Mouse (Mus musculus): ENCODE data around the gene Lonp2. TPM values are rescaled to one million over a fixed set of nuclear protein-coding genes. Genes with fewer than 3 reads are reported as not detected.

Lonp2 gene
- polyA plus RNA-seq, 1 experiment from 2014 or later, result 76.3 TPM

- H3K4me2 ChIP-seq (ENCODE audit: low read depth), result no peak overlapping the region
- H3K4me1 ChIP-seq (ENCODE audit: control insufficient read depth, insufficient read depth, low read length), result no peaks in the 10 kb centered on the region
- no peak overlapping the region for H3K27ac ChIP-seq (ENCODE audit: low read depth, low read length)
- H3K9ac ChIP-seq (ENCODE audit: low read length), result no peak overlapping the region
- no peaks in the 10 kb centered on the region for H3K27me3 ChIP-seq (ENCODE audit: control insufficient read depth, insufficient read depth, low read length)
- 77% methylated on average over 4 of the region's 4 CpGs for WGBS
- no peak overlapping the region for H3K4me3 ChIP-seq (ENCODE audit: low read depth, low read length)
- no peak for ATAC-seq (ENCODE audit: insufficient read depth, low FRiP score, low TSS enrichment)
- H3K9me3 ChIP-seq (ENCODE audit: control insufficient read depth, low read length), result no peaks in the 10 kb centered on the region
- no peak for DNase-seq (ENCODE audit: low spot score)
- H3K36me3 ChIP-seq (ENCODE audit: control insufficient read depth, insufficient read depth, low read length), result no peaks in the 10 kb centered on the region
Measured at GRCm38 (mm10) chr8:86707873-86708272, 84.0 kb downstream of the Lonp2 start.

- Histone ChIP-seq H3K4me1 (ENCODE audit: control insufficient read depth, insufficient read depth, low read length) (0 out of 2 replicates have a peak, but pooled peaks cover 3% of the 10 kb centered on the region), H3K27ac (ENCODE audit: low read depth, low read length) (no peak overlapping the region), H3K9me3 (ENCODE audit: control insufficient read depth, low read length) (no peaks in the 10 kb centered on the region), H3K4me3 (ENCODE audit: low read depth, low read length) (no peak overlapping the region), H3K36me3 (ENCODE audit: control insufficient read depth, insufficient read depth, low read length) (no peaks in the 10 kb centered on the region), H3K9ac (ENCODE audit: low read length) (no peak overlapping the region), H3K27me3 (ENCODE audit: control insufficient read depth, insufficient read depth, low read length) (no peaks in the 10 kb centered on the region), H3K4me2 (ENCODE audit: low read depth) (no peak overlapping the region)
- ATAC-seq (ENCODE audit: insufficient read depth, low FRiP score, low TSS enrichment) (no peak), DNase-seq (ENCODE audit: low spot score) (no peak)
- 96% methylated on average over 3 of the region's 3 CpGs for WGBS
Measured at GRCm38 (mm10) chr8:86712594-86712993, 88.8 kb downstream of the Lonp2 start.

GRCm38 (mm10) chr8:86713407-86714188 is 89.8 kb downstream of the Lonp2 start:
- Histone ChIP-seq H3K4me1 (ENCODE audit: control insufficient read depth, insufficient read depth, low read length) (0 out of 2 replicates have a peak, but pooled peaks cover 3% of the 10 kb centered on the region), H3K36me3 (ENCODE audit: control insufficient read depth, insufficient read depth, low read length) (no peaks in the 10 kb centered on the region), H3K4me3 (ENCODE audit: low read depth, low read length) (no peak overlapping the region), H3K27ac (ENCODE audit: low read depth, low read length) (0 out of 2 replicates have a peak overlapping the region, but pooled peaks have one; percentile 54), H3K9ac (ENCODE audit: low read length) (no peak overlapping the region), H3K27me3 (ENCODE audit: control insufficient read depth, insufficient read depth, low read length) (no peaks in the 10 kb centered on the region), H3K4me2 (ENCODE audit: low read depth) (no peak overlapping the region), H3K9me3 (ENCODE audit: control insufficient read depth, low read length) (no peaks in the 10 kb centered on the region)
- peak; percentile 60 for DNase-seq (ENCODE audit: low spot score)
- peak; percentile 67; the same call in 1 of the 2 replicates for ATAC-seq (ENCODE audit: insufficient read depth, low FRiP score, low TSS enrichment)
- WGBS, result 56% methylated on average over 14 of the region's 14 CpGs

GRCm38 (mm10) chr8:86718332-86718994 is 94.6 kb downstream of the Lonp2 start:
- 0 out of 2 replicates have a peak, but pooled peaks cover under 1% of the 10 kb centered on the region for H3K4me1 ChIP-seq (ENCODE audit: control insufficient read depth, insufficient read depth, low read length)
- H3K9ac ChIP-seq (ENCODE audit: low read length), result no peak overlapping the region
- H3K9me3 ChIP-seq (ENCODE audit: control insufficient read depth, low read length), result no peaks in the 10 kb centered on the region
- H3K4me3 ChIP-seq (ENCODE audit: low read depth, low read length), result no peak overlapping the region
- no peaks in the 10 kb centered on the region for H3K36me3 ChIP-seq (ENCODE audit: control insufficient read depth, insufficient read depth, low read length)
- no peak for DNase-seq (ENCODE audit: low spot score)
- ATAC-seq (ENCODE audit: insufficient read depth, low FRiP score, low TSS enrichment), result no peak
- no peak overlapping the region for H3K27ac ChIP-seq (ENCODE audit: low read depth, low read length)
- no peaks in the 10 kb centered on the region for H3K27me3 ChIP-seq (ENCODE audit: control insufficient read depth, insufficient read depth, low read length)
- 96% methylated on average over 2 of the region's 2 CpGs for WGBS
- H3K4me2 ChIP-seq (ENCODE audit: low read depth), result no peak overlapping the region

- Histone ChIP-seq H3K9me3 (ENCODE audit: control insufficient read depth, low read length) (no peaks in the 10 kb centered on the region), H3K27me3 (ENCODE audit: control insufficient read depth, insufficient read depth, low read length) (no peaks in the 10 kb centered on the region), H3K36me3 (ENCODE audit: control insufficient read depth, insufficient read depth, low read length) (no peaks in the 10 kb centered on the region), H3K9ac (ENCODE audit: low read length) (no peak overlapping the region), H3K4me1 (ENCODE audit: control insufficient read depth, insufficient read depth, low read length) (no peaks in the 10 kb centered on the region), H3K4me3 (ENCODE audit: low read depth, low read length) (no peak overlapping the region), H3K4me2 (ENCODE audit: low read depth) (no peak overlapping the region), H3K27ac (ENCODE audit: low read depth, low read length) (no peak overlapping the region)
- ATAC-seq (ENCODE audit: insufficient read depth, low FRiP score, low TSS enrichment), result no peak
- DNase-seq (ENCODE audit: low spot score), result no peak
- WGBS, result 97% methylated on average over 1 of the region's 1 CpGs
Measured at GRCm38 (mm10) chr8:86719368-86719767, 95.5 kb downstream of the Lonp2 start.

GRCm38 (mm10) chr8:86720756-86721459 is 97.1 kb downstream of the Lonp2 start:
- Histone ChIP-seq H3K9me3 (ENCODE audit: control insufficient read depth, low read length) (no peaks in the 10 kb centered on the region), H3K9ac (ENCODE audit: low read length) (no peak overlapping the region), H3K4me2 (ENCODE audit: low read depth) (no peak overlapping the region), H3K27me3 (ENCODE audit: control insufficient read depth, insufficient read depth, low read length) (no peaks in the 10 kb centered on the region), H3K36me3 (ENCODE audit: control insufficient read depth, insufficient read depth, low read length) (no peaks in the 10 kb centered on the region), H3K27ac (ENCODE audit: low read depth, low read length) (no peak overlapping the region), H3K4me1 (ENCODE audit: control insufficient read depth, insufficient read depth, low read length) (no peaks in the 10 kb centered on the region), H3K4me3 (ENCODE audit: low read depth, low read length) (no peak overlapping the region)
- 94% methylated on average over 6 of the region's 6 CpGs for WGBS
- ATAC-seq (ENCODE audit: insufficient read depth, low FRiP score, low TSS enrichment) (no peak), DNase-seq (ENCODE audit: low spot score) (no peak)

GRCm38 (mm10) chr8:86721490-86721889 is 97.6 kb downstream of the Lonp2 start:
- Histone ChIP-seq H3K27ac (ENCODE audit: low read depth, low read length) (no peak overlapping the region), H3K27me3 (ENCODE audit: control insufficient read depth, insufficient read depth, low read length) (no peaks in the 10 kb centered on the region), H3K4me1 (ENCODE audit: control insufficient read depth, insufficient read depth, low read length) (no peaks in the 10 kb centered on the region), H3K4me2 (ENCODE audit: low read depth) (no peak overlapping the region), H3K9me3 (ENCODE audit: control insufficient read depth, low read length) (no peaks in the 10 kb centered on the region), H3K9ac (ENCODE audit: low read length) (no peak overlapping the region), H3K4me3 (ENCODE audit: low read depth, low read length) (no peak overlapping the region), H3K36me3 (ENCODE audit: control insufficient read depth, insufficient read depth, low read length) (no peaks in the 10 kb centered on the region)
- ATAC-seq (ENCODE audit: insufficient read depth, low FRiP score, low TSS enrichment), result no peak
- no peak for DNase-seq (ENCODE audit: low spot score)
- WGBS, result 90% methylated on average over 2 of the region's 2 CpGs

GRCm38 (mm10) chr8:86726959-86727358 is 103.1 kb downstream of the Lonp2 start:
- Histone ChIP-seq H3K4me1 (ENCODE audit: control insufficient read depth, insufficient read depth, low read length) (no peaks in the 10 kb centered on the region), H3K27me3 (ENCODE audit: control insufficient read depth, insufficient read depth, low read length) (no peaks in the 10 kb centered on the region), H3K9ac (ENCODE audit: low read length) (no peak overlapping the region), H3K9me3 (ENCODE audit: control insufficient read depth, low read length) (no peaks in the 10 kb centered on the region), H3K36me3 (ENCODE audit: control insufficient read depth, insufficient read depth, low read length) (no peaks in the 10 kb centered on the region), H3K4me3 (ENCODE audit: low read depth, low read length) (no peak overlapping the region), H3K4me2 (ENCODE audit: low read depth) (no peak overlapping the region), H3K27ac (ENCODE audit: low read depth, low read length) (no peak overlapping the region)
- ATAC-seq (ENCODE audit: insufficient read depth, low FRiP score, low TSS enrichment) (no peak), DNase-seq (ENCODE audit: low spot score) (no peak)
- 86% methylated on average over 6 of the region's 6 CpGs for WGBS

Data from neural tube, embryonic 11.5 days (tissue).